ENCODE assay signal across 8 mouse cellular contexts in the genomic region with DNA sequence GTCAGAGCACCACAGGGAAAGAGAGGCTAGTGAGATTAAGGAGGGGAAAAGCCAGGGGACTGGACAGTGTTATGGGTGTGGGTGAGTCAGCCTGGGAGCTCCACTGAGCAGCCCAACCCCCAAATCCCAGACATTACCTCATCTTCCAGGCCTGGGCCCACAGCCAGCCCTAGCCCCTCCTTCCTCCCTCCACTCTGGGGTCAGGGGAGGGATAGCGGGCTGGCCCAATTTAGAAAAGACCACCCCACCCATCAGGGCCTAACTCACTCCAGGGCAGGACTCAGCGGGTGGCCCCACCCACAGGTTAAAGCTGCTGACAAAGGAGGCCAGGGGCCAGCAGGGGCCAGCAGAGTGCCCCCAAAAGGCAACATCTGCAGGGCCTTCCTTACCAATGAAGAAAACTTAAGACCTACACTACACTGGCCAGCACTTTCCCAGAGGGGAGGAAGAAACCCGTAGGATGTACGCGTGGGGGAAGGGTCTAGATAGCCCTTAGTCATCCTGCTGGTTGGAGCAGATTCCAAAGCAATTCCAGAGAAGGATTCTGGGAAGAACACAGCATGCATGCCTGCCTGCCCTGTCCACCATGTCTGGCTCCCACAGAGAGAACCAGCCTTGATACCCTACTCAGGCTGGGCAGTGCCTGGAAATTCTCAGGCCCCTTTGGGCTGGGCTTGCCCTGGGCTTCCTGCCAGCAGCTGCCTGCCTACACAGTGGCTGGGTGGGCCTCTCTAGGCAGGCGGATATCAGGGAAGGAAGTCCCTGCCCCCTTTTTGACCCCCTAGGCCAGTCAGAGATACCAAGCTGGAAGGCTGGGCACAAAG. TPM values are rescaled to one million over a fixed set of nuclear protein-coding genes. Genes with fewer than 3 reads are reported as not detected.
DNase-seq lines count a peak whose midpoint lies in the region; ATAC-seq and TF ChIP-seq lines count a peak whose summit lies in the region.

No protein-coding gene starts in this region.

- WGBS in forebrain, embryonic 15.5 days = 7% methylated on average over 6 of the region's 6 CpGs
- 11% methylated on average over 6 of the region's 6 CpGs for WGBS in limb, embryonic 14.5 days
- WGBS in midbrain, embryonic 14.5 days = 19% methylated on average over 6 of the region's 6 CpGs

- H3K4me2 ChIP-seq in forebrain, embryonic 15.5 days (replicated peaks) = peak overlapping the region; percentile 91
- peak overlapping the region; percentile 88 for H3K4me2 ChIP-seq in limb, embryonic 14.5 days (replicated peaks; ENCODE audit: low read depth, low read length, severe bottlenecking)
- peak overlapping the region; percentile 79 for H3K4me2 ChIP-seq in midbrain, embryonic 14.5 days (ENCODE audit: low read length)

- 0 out of 2 replicates have a peak overlapping the region, but pooled peaks have one; percentile 4 for H3K4me3 ChIP-seq in forebrain, embryonic 15.5 days
- peak overlapping the region; percentile 88 for H3K4me3 ChIP-seq in limb, embryonic 14.5 days (replicated peaks; ENCODE audit: low read length)
- H3K4me3 ChIP-seq in midbrain, embryonic 14.5 days (replicated peaks; ENCODE audit: low read depth, low read length) = no peak overlapping the region

- H3K9me3 ChIP-seq in forebrain, embryonic 15.5 days = no peaks in the 10 kb centered on the region
- no peaks in the 10 kb centered on the region for H3K9me3 ChIP-seq in limb, embryonic 14.5 days (ENCODE audit: control insufficient read depth, low read length)
- H3K9me3 ChIP-seq in midbrain, embryonic 14.5 days (ENCODE audit: control insufficient read depth, low read length) = no peaks in the 10 kb centered on the region

- H3K27ac ChIP-seq in forebrain, embryonic 15.5 days (replicated peaks) = peak overlapping the region; percentile 82
- peak overlapping the region; percentile 82 for H3K27ac ChIP-seq in limb, embryonic 14.5 days (replicated peaks; ENCODE audit: low read depth, low read length)
- peak overlapping the region; percentile 66 for H3K27ac ChIP-seq in midbrain, embryonic 14.5 days (replicated peaks; ENCODE audit: low read depth, low read length)

- H3K9ac ChIP-seq in forebrain, embryonic 15.5 days (replicated peaks) = no peak overlapping the region
- peak overlapping the region; percentile 34; the same call in 1 of the 2 replicates for H3K9ac ChIP-seq in limb, embryonic 14.5 days (ENCODE audit: low read depth, low read length, severe bottlenecking)
- peak overlapping the region; percentile 86; the same call in 1 of the 2 replicates for H3K9ac ChIP-seq in midbrain, embryonic 14.5 days (replicated peaks; ENCODE audit: low read length)

- peak; percentile 96 for DNase-seq in 3T3-L1 (ENCODE audit: low read depth, low spot score)
- peak; percentile 63 for DNase-seq in adrenal gland, adult 8-10 months
- DNase-seq in limb, embryonic 14.5 days (ENCODE audit: low spot score) = peak; percentile 91
- DNase-seq in midbrain, embryonic 14.5 days = peak; percentile 68
- peak; percentile 66 to 86 for DNase-seq in urinary bladder, postnatal 36 days (ENCODE audit: low spot score in 2 of 2)
- no peak for DNase-seq in cerebellum, adult 8-10 months

- peaks cover 33% of the 10 kb centered on the region for H3K4me1 ChIP-seq in forebrain, embryonic 15.5 days
- H3K4me1 ChIP-seq in limb, embryonic 14.5 days (ENCODE audit: control insufficient read depth, insufficient read depth, low read length) = peaks cover 24% of the 10 kb centered on the region
- peaks cover 23% of the 10 kb centered on the region for H3K4me1 ChIP-seq in midbrain, embryonic 14.5 days (ENCODE audit: control insufficient read depth, insufficient read depth, low read length)

- no peaks in the 10 kb centered on the region for H3K27me3 ChIP-seq in forebrain, embryonic 15.5 days
- no peaks in the 10 kb centered on the region for H3K27me3 ChIP-seq in limb, embryonic 14.5 days (ENCODE audit: control insufficient read depth, insufficient read depth, low read length)
- no peaks in the 10 kb centered on the region for H3K27me3 ChIP-seq in midbrain, embryonic 14.5 days (ENCODE audit: control insufficient read depth, insufficient read depth, low read length)

- peak; percentile 41 for ATAC-seq in forebrain, embryonic 15.5 days (replicated peaks)
- peak; percentile 19 to 23 for ATAC-seq in hematopoietic stem cell, adult 5-6 weeks (replicated peaks in 1 of 2; ENCODE audit: insufficient read depth in 1 of 2, low FRiP score in 2 of 2, low TSS enrichment in 1 of 2, low read depth in 1 of 2, poor library complexity in 2 of 2, severe bottlenecking in 2 of 2)
- peak; percentile 77 for ATAC-seq in limb, embryonic 14.5 days (ENCODE audit: low FRiP score, low read depth)
- peak; percentile 38; the same call in 1 of the 2 replicates for ATAC-seq in midbrain, embryonic 14.5 days (ENCODE audit: low FRiP score, low TSS enrichment)

- TF ChIP-seq POLR2A in limb, embryonic 14.5 days (IDR thresholded peaks at IDR 0.05; ENCODE audit: borderline replicate concordance, extremely low read depth, insufficient read depth, insufficient read length) = no peak

- H3K36me3 ChIP-seq in forebrain, embryonic 15.5 days = peaks cover 21% of the 10 kb centered on the region
- H3K36me3 ChIP-seq in limb, embryonic 14.5 days (ENCODE audit: control insufficient read depth, insufficient read depth, low read length) = peaks cover 45% of the 10 kb centered on the region
- H3K36me3 ChIP-seq in midbrain, embryonic 14.5 days (ENCODE audit: control insufficient read depth, insufficient read depth, low read length) = peaks cover 37% of the 10 kb centered on the region

RNA-seq across cellular contexts. Expression of gene Pdlim7, which starts 2.6 kb away (rescaled TPM):
- 10 to 100 TPM; 10.9 to 23.8 (median 18.3) TPM for total RNA-seq in adrenal gland, adult 8-10 months (2022)
- polyA plus RNA-seq in forebrain, embryonic 15.5 days (2015; fragmentation: Nextera tagmentation; extraction: Ambion mirVana) = 135 and 138 TPM in 2 replicates
- total RNA-seq in hematopoietic stem cell, adult 5-6 weeks (2017) = 8.1 and 10.0 TPM in 2 replicates
- 137 and 192 TPM in 2 replicates for polyA plus RNA-seq in limb, embryonic 14.5 days (2012; rRNA removed)
- polyA plus RNA-seq in limb, embryonic 14.5 days (2014; fragmentation: Nextera tagmentation; extraction: Ambion mirVana) = 148 and 162 TPM in 2 replicates
- polyA plus RNA-seq in midbrain, embryonic 14.5 days (2014; fragmentation: Nextera tagmentation; extraction: Ambion mirVana) = 126 and 154 TPM in 2 replicates

RNA-seq across cellular contexts. Expression of gene Dok3, which starts 18.2 kb away (rescaled TPM):
- total RNA-seq in adrenal gland, adult 8-10 months (2022) = 1 to 10 TPM; 4.0 to 7.2 (median 4.7) TPM
- polyA plus RNA-seq in forebrain, embryonic 15.5 days (2015; fragmentation: Nextera tagmentation; extraction: Ambion mirVana) = 3.6 and 4.0 TPM in 2 replicates
- 4.1 and 15.5 TPM in 2 replicates for total RNA-seq in hematopoietic stem cell, adult 5-6 weeks (2017)
- polyA plus RNA-seq in limb, embryonic 14.5 days (2012; rRNA removed) = 9.1 and 9.8 TPM in 2 replicates
- 2.4 and 4.4 TPM in 2 replicates for polyA plus RNA-seq in limb, embryonic 14.5 days (2014; fragmentation: Nextera tagmentation; extraction: Ambion mirVana)
- polyA plus RNA-seq in midbrain, embryonic 14.5 days (2014; fragmentation: Nextera tagmentation; extraction: Ambion mirVana) = 3.4 and 4.0 TPM in 2 replicates

RNA-seq across cellular contexts. Expression of gene Dbn1, which starts 23.0 kb away (rescaled TPM):
- total RNA-seq in adrenal gland, adult 8-10 months (2022) = 10 to 100 TPM; 13.6 to 33.8 (median 24.0) TPM
- polyA plus RNA-seq in forebrain, embryonic 15.5 days (2015; fragmentation: Nextera tagmentation; extraction: Ambion mirVana) = 732 and 750 TPM in 2 replicates
- total RNA-seq in hematopoietic stem cell, adult 5-6 weeks (2017) = 0.60 and 2.3 TPM in 2 replicates
- 266 and 303 TPM in 2 replicates for polyA plus RNA-seq in limb, embryonic 14.5 days (2012; rRNA removed)
- polyA plus RNA-seq in limb, embryonic 14.5 days (2014; fragmentation: Nextera tagmentation; extraction: Ambion mirVana) = 153 and 178 TPM in 2 replicates
- polyA plus RNA-seq in midbrain, embryonic 14.5 days (2014; fragmentation: Nextera tagmentation; extraction: Ambion mirVana) = 509 and 557 TPM in 2 replicates

RNA-seq across cellular contexts. Expression of gene Ddx41, which starts 25.6 kb away (rescaled TPM):
- total RNA-seq in adrenal gland, adult 8-10 months (2022) = 10 to 100 TPM; 47.0 to 58.7 (median 52.7) TPM
- polyA plus RNA-seq in forebrain, embryonic 15.5 days (2015; fragmentation: Nextera tagmentation; extraction: Ambion mirVana) = 67.2 and 68.4 TPM in 2 replicates
- 53.7 and 58.2 TPM in 2 replicates for total RNA-seq in hematopoietic stem cell, adult 5-6 weeks (2017)
- polyA plus RNA-seq in limb, embryonic 14.5 days (2012; rRNA removed) = 89.3 and 92.6 TPM in 2 replicates
- polyA plus RNA-seq in limb, embryonic 14.5 days (2014; fragmentation: Nextera tagmentation; extraction: Ambion mirVana) = 59.9 and 61.6 TPM in 2 replicates
- 56.2 and 57.6 TPM in 2 replicates for polyA plus RNA-seq in midbrain, embryonic 14.5 days (2014; fragmentation: Nextera tagmentation; extraction: Ambion mirVana)

RNA-seq across cellular contexts. Expression of gene Prr7, which starts 46.8 kb away (rescaled TPM):
- total RNA-seq in adrenal gland, adult 8-10 months (2022) = 1 to 10 TPM; 2.3 to 4.3 (median 3.7) TPM
- polyA plus RNA-seq in forebrain, embryonic 15.5 days (2015; fragmentation: Nextera tagmentation; extraction: Ambion mirVana) = 3.2 and 3.4 TPM in 2 replicates
- 0.25 TPM in 1 of 2 replicates, not detected in the other for total RNA-seq in hematopoietic stem cell, adult 5-6 weeks (2017)
- 18.6 and 28.4 TPM in 2 replicates for polyA plus RNA-seq in limb, embryonic 14.5 days (2012; rRNA removed)
- 1.4 and 2.3 TPM in 2 replicates for polyA plus RNA-seq in limb, embryonic 14.5 days (2014; fragmentation: Nextera tagmentation; extraction: Ambion mirVana)
- polyA plus RNA-seq in midbrain, embryonic 14.5 days (2014; fragmentation: Nextera tagmentation; extraction: Ambion mirVana) = 7.0 and 34.3 TPM in 2 replicates

Comparison
In these comparisons a context has a peak if more than half of its experiments do, and no peak if none do; other contexts are left out.
1. ATAC-seq: peak in every context shown above with its lines; median percentile 77 in limb, embryonic 14.5 days; 41 in forebrain, embryonic 15.5 days; 38 in midbrain, embryonic 14.5 days; 21 in hematopoietic stem cell, adult 5-6 weeks.